Mouse (Mus musculus) myocyte (in vitro differentiated cells): Measurements from ENCODE around the gene Clcnka. TPM values are rescaled to one million over a fixed set of nuclear protein-coding genes. Genes with fewer than 3 reads are reported as not detected.

Source experiments
- H3K27me3 ChIP-seq: one replicate; pipeline ENCODE4 v1.6.1; 2011; ENCODE audit not compliant: control insufficient read depth, insufficient read depth, insufficient read length
- H3K36me3 ChIP-seq: one replicate; pipeline ENCODE4 v1.6.1; 2011; ENCODE audit not compliant: control insufficient read depth, insufficient read depth
- H3K4me2 ChIP-seq: one replicate; pipeline ENCODE4 v1.6.1; 2011; ENCODE audit warnings: low read depth, control low read depth
- H3K4me3 ChIP-seq: one replicate; pipeline ENCODE4 v1.5.1; 2011; ENCODE audit warnings: mild to moderate bottlenecking, control low read depth, moderate library complexity
- H3K79me2 ChIP-seq: one replicate; pipeline ENCODE4 v1.6.1; 2011; ENCODE audit not compliant: control insufficient read depth, insufficient read depth
- H3ac ChIP-seq: one replicate; pipeline ENCODE4 v1.6.1; 2011; ENCODE audit not compliant: control insufficient read depth, insufficient read length
- CEBPB ChIP-seq: IDR thresholded peaks from 2 replicates; pipeline ENCODE4 v1.6.1; 2011; ENCODE audit warnings: mild to moderate bottlenecking, moderate library complexity; ENCODE audit not compliant: poor library complexity, insufficient read depth, severe bottlenecking
- E2F4 ChIP-seq: IDR thresholded peaks from one replicate; pipeline ENCODE4 v1.6.1; 2011; ENCODE audit warnings: mild to moderate bottlenecking, control low read depth, moderate library complexity; ENCODE audit not compliant: insufficient read depth
- MAX ChIP-seq: IDR thresholded peaks from one replicate; pipeline ENCODE4 v1.6.1; 2011; ENCODE audit warnings: low read depth, mild to moderate bottlenecking, control low read depth
- MYOD1 ChIP-seq, 3 experiments: IDR thresholded peaks; one replicate each; pipeline ENCODE4 v1.6.1; 2011; ENCODE audit warnings: control low read depth in 2 of 3, low read depth in 2 of 3, mild to moderate bottlenecking in 2 of 3, moderate library complexity in 1 of 3; ENCODE audit not compliant: insufficient read length in 2 of 3, control insufficient read depth in 1 of 3
- MYOG ChIP-seq, 3 experiments: IDR thresholded peaks; one replicate each; pipeline ENCODE4 v1.6.1; 2011; ENCODE audit warnings: control low read depth in 2 of 3, low read depth in 2 of 3, mild to moderate bottlenecking in 2 of 3; ENCODE audit not compliant: insufficient read length in 2 of 3, control insufficient read depth in 1 of 3, insufficient read depth in 1 of 3
- POLR2A ChIP-seq: IDR thresholded peaks from one replicate; pipeline ENCODE4 v1.6.1; 2011; ENCODE audit warnings: low read depth, mild to moderate bottlenecking, control low read depth, moderate library complexity; ENCODE audit not compliant: insufficient read length
- POLR2AphosphoS2 ChIP-seq: IDR thresholded peaks from one replicate; pipeline ENCODE4 v1.6.1; 2011; ENCODE audit warnings: low read depth, control low read depth; ENCODE audit not compliant: insufficient read length
- REST ChIP-seq: IDR thresholded peaks from one replicate; pipeline ENCODE4 v1.6.1; 2011; ENCODE audit warnings: mild to moderate bottlenecking, control low read depth, moderate library complexity; ENCODE audit not compliant: insufficient read depth, insufficient read length
- SRF ChIP-seq: IDR thresholded peaks from one replicate; pipeline ENCODE4 v1.6.1; 2011; ENCODE audit warnings: low read depth; ENCODE audit not compliant: control insufficient read depth, insufficient read length
- TCF12 ChIP-seq: IDR thresholded peaks from one replicate; pipeline ENCODE4 v1.6.1; 2011; ENCODE audit warnings: mild to moderate bottlenecking, control low read depth; ENCODE audit not compliant: poor library complexity, insufficient read depth, severe bottlenecking
- TCF3 ChIP-seq: IDR thresholded peaks from one replicate; pipeline ENCODE4 v1.6.1; 2011; ENCODE audit warnings: low read depth, control low read depth; ENCODE audit not compliant: insufficient read length
- USF1 ChIP-seq: IDR thresholded peaks from one replicate; pipeline ENCODE4 v1.6.1; 2011; ENCODE audit warnings: low read depth, mild to moderate bottlenecking, control low read depth, moderate library complexity
- polyA plus RNA-seq: library from polyadenylated mRNA; unstranded; fragments of >200 nt; fragmentation: generic; extraction: Trizol; gene quantifications from one replicate; pipeline ENCODE4 v1.2.1, GENCODE M21; 2012; ENCODE audit warnings: missing spikeins

Clcnka gene
- polyA plus RNA-seq, 1 experiment = 0.85 TPM

DNA sequence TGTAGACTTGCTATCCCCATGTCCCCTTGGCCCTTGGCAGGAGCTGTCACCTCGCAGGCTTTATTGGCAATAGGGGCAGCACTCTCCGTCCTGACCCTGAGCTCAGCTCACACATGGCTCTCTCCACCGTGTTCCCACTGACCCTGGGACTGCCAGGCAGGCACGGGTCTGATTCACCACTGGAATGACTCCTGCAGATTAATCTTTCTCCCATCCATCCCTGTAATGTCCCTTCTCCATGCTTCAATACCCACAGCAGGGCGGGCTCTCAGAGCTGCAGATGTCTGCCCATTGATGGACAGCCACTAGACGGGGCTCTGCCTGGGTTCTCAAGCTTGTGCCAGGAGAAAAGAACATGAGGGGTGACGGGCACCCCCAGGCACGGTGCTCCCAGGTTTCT is 33.4 kb downstream of the Clcnka start:
- H3ac ChIP-seq = no peak overlapping the region
- TF ChIP-seq E2F4 (no peak), MYOD1 (IDR thresholded peaks at IDR 0.05; ENCODE audit: control insufficient read depth in 1 of 3, insufficient read length in 2 of 3, low read depth in 2 of 3) (no peak), POLR2A (no peak), MYOG (IDR thresholded peaks at IDR 0.05; ENCODE audit: control insufficient read depth in 1 of 3, insufficient read depth in 1 of 3, insufficient read length in 2 of 3, low read depth in 2 of 3) (no peak), TCF3 (no peak), TCF12 (no peak)
- H3K36me3 ChIP-seq = no peaks in the 10 kb centered on the region
- peaks cover 6% of the 10 kb centered on the region for H3K27me3 ChIP-seq
- H3K79me2 ChIP-seq = no peaks in the 10 kb centered on the region
- no peak overlapping the region for H3K4me2 ChIP-seq
- no peak overlapping the region for H3K4me3 ChIP-seq

GRCm38 (mm10) chr4:141362937-141363548 is 35.5 kb downstream of the Clcnka start:
- no peak overlapping the region for H3K4me3 ChIP-seq
- H3K79me2 ChIP-seq = no peaks in the 10 kb centered on the region
- TF ChIP-seq TCF12 (no peak), SRF (no peak), USF1 (no peak), MYOG (IDR thresholded peaks at IDR 0.05; ENCODE audit: control insufficient read depth in 1 of 3, insufficient read depth in 1 of 3, insufficient read length in 2 of 3, low read depth in 2 of 3) (no peak), MYOD1 (IDR thresholded peaks at IDR 0.05; ENCODE audit: control insufficient read depth in 1 of 3, insufficient read length in 2 of 3, low read depth in 2 of 3) (no peak), TCF3 (no peak)
- peak overlapping the region; percentile 10 for H3K4me2 ChIP-seq
- H3K36me3 ChIP-seq = no peaks in the 10 kb centered on the region
- H3K27me3 ChIP-seq = peaks cover under 1% of the 10 kb centered on the region
- H3ac ChIP-seq = no peak overlapping the region

GRCm38 (mm10) chr4:141360846-141361245 is 37.7 kb downstream of the Clcnka start:
- H3K4me2 ChIP-seq = no peak overlapping the region
- H3K36me3 ChIP-seq = no peaks in the 10 kb centered on the region
- H3K79me2 ChIP-seq = no peaks in the 10 kb centered on the region
- TF ChIP-seq USF1 (no peak), TCF12 (no peak), MAX (no peak), MYOD1 (IDR thresholded peaks at IDR 0.05; ENCODE audit: control insufficient read depth in 1 of 3, insufficient read length in 2 of 3, low read depth in 2 of 3) (no peak), POLR2AphosphoS2 (no peak), MYOG (IDR thresholded peaks at IDR 0.05; ENCODE audit: control insufficient read depth in 1 of 3, insufficient read depth in 1 of 3, insufficient read length in 2 of 3, low read depth in 2 of 3) (no peak), REST (no peak), POLR2A (no peak), E2F4 (no peak), SRF (no peak), CEBPB (no peak), TCF3 (no peak)
- no peaks in the 10 kb centered on the region for H3K27me3 ChIP-seq
- H3ac ChIP-seq = no peak overlapping the region
- H3K4me3 ChIP-seq = no peak overlapping the region

DNA sequence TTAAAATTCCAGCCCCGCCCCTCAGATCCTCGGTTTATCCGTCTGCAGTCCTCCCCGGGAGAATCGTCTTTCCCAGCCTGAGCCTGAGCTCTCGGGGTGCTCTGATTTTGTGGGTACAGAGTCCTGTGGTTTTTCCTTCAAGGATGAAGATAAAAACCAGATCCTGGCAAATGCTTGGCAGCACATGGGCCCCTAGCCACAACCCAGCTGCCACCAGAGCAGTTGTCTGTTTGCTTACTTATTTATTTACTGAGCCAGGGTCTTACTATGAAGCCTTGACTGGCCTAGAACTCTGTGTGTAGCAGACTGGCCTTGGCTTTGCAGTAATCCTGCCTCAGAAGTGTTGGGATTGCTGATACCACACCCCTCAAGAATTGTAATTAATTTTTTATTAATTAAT is 39.3 kb downstream of the Clcnka start:
- H3K79me2 ChIP-seq = no peaks in the 10 kb centered on the region
- TF ChIP-seq MYOD1 (IDR thresholded peaks at IDR 0.05; ENCODE audit: control insufficient read depth in 1 of 3, insufficient read length in 2 of 3, low read depth in 2 of 3) = peak in 2 of 3 experiments; percentile 42 to 65
- no peak for TF ChIP-seq POLR2AphosphoS2
- peak; percentile 4 for TF ChIP-seq TCF3
- TF ChIP-seq TCF12 = no peak
- peak; percentile 13 to 83 (median 36) for TF ChIP-seq MYOG (IDR thresholded peaks at IDR 0.05; ENCODE audit: control insufficient read depth in 1 of 3, insufficient read depth in 1 of 3, insufficient read length in 2 of 3, low read depth in 2 of 3)
- TF ChIP-seq SRF = no peak
- TF ChIP-seq POLR2A = no peak
- TF ChIP-seq E2F4 = no peak
- TF ChIP-seq CEBPB = no peak
- no peak for TF ChIP-seq REST
- TF ChIP-seq USF1 = no peak

DNA sequence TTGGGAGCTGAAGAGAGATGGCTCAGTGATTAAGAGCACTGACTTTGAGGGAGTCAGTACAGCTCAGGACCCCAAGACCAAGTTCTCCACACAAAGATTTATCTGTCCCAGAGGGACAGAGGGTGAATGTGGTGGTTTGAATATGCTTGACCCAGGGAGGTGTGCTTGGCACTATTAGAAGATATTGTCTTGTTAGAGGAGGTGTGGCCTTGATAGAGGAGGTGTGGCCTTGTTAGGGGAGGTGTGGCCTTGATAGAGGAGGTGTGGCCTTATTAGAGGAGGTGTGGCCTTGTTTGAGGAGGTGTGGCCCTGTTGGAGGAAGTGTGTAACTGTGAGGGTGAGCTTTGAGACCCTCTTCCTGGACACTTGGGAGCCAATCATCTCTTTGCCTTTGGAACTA is 40.7 kb downstream of the Clcnka start:
- Histone ChIP-seq H3K4me2 (no peak overlapping the region), H3K79me2 (no peaks in the 10 kb centered on the region), H3K27me3 (no peaks in the 10 kb centered on the region), H3K4me3 (no peak overlapping the region), H3ac (no peak overlapping the region), H3K36me3 (no peaks in the 10 kb centered on the region)
- TF ChIP-seq MYOD1 (IDR thresholded peaks at IDR 0.05; ENCODE audit: control insufficient read depth in 1 of 3, insufficient read length in 2 of 3, low read depth in 2 of 3) (no peak), TCF12 (no peak), POLR2A (no peak), REST (no peak), TCF3 (no peak), POLR2AphosphoS2 (no peak), USF1 (no peak), E2F4 (no peak), CEBPB (no peak), SRF (no peak), MAX (no peak), MYOG (IDR thresholded peaks at IDR 0.05; ENCODE audit: control insufficient read depth in 1 of 3, insufficient read depth in 1 of 3, insufficient read length in 2 of 3, low read depth in 2 of 3) (no peak)

More for the DNA sequence above, 39.3 kb downstream of the Clcnka start:
- Histone ChIP-seq H3K27me3 (no peaks in the 10 kb centered on the region), H3K36me3 (no peaks in the 10 kb centered on the region), H3K4me2 (no peak overlapping the region), H3ac (no peak overlapping the region), H3K4me3 (no peak overlapping the region)
